11 mouse cellular contexts compared by ENCODE assay signal in the genomic region with DNA sequence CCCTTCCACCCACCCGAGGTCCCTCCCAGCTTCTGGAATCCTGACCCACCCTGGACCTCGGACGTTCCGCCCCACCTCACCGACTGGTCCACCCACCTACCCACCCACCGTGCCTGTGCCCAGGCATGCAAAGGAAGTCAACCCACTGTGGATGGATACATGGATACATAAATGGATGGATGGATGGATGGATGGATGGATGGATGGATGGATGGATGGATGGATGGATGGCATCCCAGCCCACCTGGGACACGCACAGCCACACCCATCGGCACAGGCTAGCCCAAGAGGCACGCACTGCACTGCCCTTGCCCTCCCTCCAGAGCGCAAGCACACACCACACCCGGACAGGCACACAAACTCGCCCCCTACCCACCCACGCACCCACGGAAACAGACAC. TPM values are rescaled to one million over a fixed set of nuclear protein-coding genes. Genes with fewer than 3 reads are reported as not detected.
DNase-seq lines count a peak whose midpoint lies in the region; TF ChIP-seq lines count a peak whose summit lies in the region.
"Not testable (repeated sequence)": the region's sequence is repeated elsewhere in the genome, so short reads cannot be mapped to it uniquely, and the experiment has no call there.
"Had no signal": no experiment of that assay in that cellular context is flagged by ENCODE, and none has a peak within 500 bp of the region (broad histone marks: within the 10 kb centered on the region; RNA-seq: fewer than 3 reads in every experiment).

No protein-coding gene starts in this region.

- not testable (repeated sequence) for TF ChIP-seq CTCF in cerebellum, adult 2 months (IDR thresholded peaks at IDR 0.05; ENCODE audit: borderline replicate concordance, insufficient read depth, low read depth, low read length)

- peak; percentile 62 to 63 for DNase-seq in B cell, adult 2 months
- DNase-seq in cerebellum, adult 2 months = peak; percentile 40 to 43
- peak; percentile 33 to 45 for DNase-seq in gastrocnemius, adult 8-10 months (ENCODE audit: low spot score in 2 of 2)
- peak; percentile 45 for DNase-seq in kidney, adult 11 months
- peak; percentile 35 for DNase-seq in layer of hippocampus, adult 11-12 months (ENCODE audit: low spot score)
- DNase-seq in lung, postnatal 10 days = peak; percentile 28
- peak; percentile 25 to 49 for DNase-seq in spleen, postnatal 10 days (ENCODE audit: low spot score in 2 of 2)
- peak; percentile 20 for DNase-seq in thymus, postnatal 25 days

- H3K27ac ChIP-seq in cerebellum, adult 2 months (ENCODE audit: insufficient read depth, low read length) = not testable (repeated sequence)

- TF ChIP-seq POLR2A in cerebellum, adult 2 months (IDR thresholded peaks at IDR 0.05; ENCODE audit: borderline replicate concordance, insufficient read depth, low read length) = not testable (repeated sequence)

- H3K4me1 ChIP-seq in cerebellum, adult 2 months (ENCODE audit: control insufficient read depth, insufficient read depth, low read length) = not testable (repeated sequence)

- not testable (repeated sequence) for H3K4me3 ChIP-seq in cerebellum, adult 2 months (replicated peaks; ENCODE audit: insufficient read depth, low read depth, low read length)

- WGBS in cerebellum, adult 2 months = 55% methylated on average over 7 of the region's 14 CpGs

- H3K27me3 ChIP-seq in cerebellum, adult 2 months (ENCODE audit: control insufficient read depth, insufficient read depth, low read length) = not testable (repeated sequence)

RNA-seq across cellular contexts. Expression of gene Gas8, which starts 19.0 kb away (rescaled TPM):
- 40.7 and 42.9 TPM in 2 replicates for polyA plus RNA-seq in cerebellum, adult 2 months (2012; rRNA removed)
- total RNA-seq in gastrocnemius, adult 8-10 months (2022) = 1 to 10 TPM; 2.3 to 5.4 (median 3.3) TPM

RNA-seq across cellular contexts. Expression of gene Dbndd1, which starts 22.4 kb away (rescaled TPM):
- 39.5 and 39.7 TPM in 2 replicates for polyA plus RNA-seq in cerebellum, adult 2 months (2012; rRNA removed)
- not detected for total RNA-seq in gastrocnemius, adult 8-10 months (2022)
- total RNA-seq: gastrocnemius, postnatal 36 days; heart, postnatal 14 days had no signal
- polyA plus RNA-seq: G1E had no signal

RNA-seq across cellular contexts. Expression of gene Afg3l1, which starts 59.9 kb away (rescaled TPM):
- polyA plus RNA-seq in cerebellum, adult 2 months (2012; rRNA removed) = 28.2 and 32.5 TPM in 2 replicates
- total RNA-seq in gastrocnemius, adult 8-10 months (2022) = 10 to 100 TPM; 45.0 to 48.8 (median 47.8) TPM
